Mouse (Mus musculus) gastrocnemius, postnatal 10 days (tissue): ENCODE data around the gene Fdx1. TPM values are rescaled to one million over a fixed set of nuclear protein-coding genes. Genes with fewer than 3 reads are reported as not detected.

Experiments
- DNase-seq: peaks from one replicate; pipeline ENCODE4 v3.0.0; 2021; ENCODE audit warnings: mixed read lengths
- long read RNA-seq, 2 experiments: library from polyadenylated mRNA; stranded (forward); transcript quantifications; one replicate each; pipeline ENCODE4 v2.0.0; 2021
- total RNA-seq, 2 experiments: library from RNA; stranded (reverse); gene quantifications; 2 replicates each; pipeline ENCODE4 v1.2.3; 2021

Fdx1 gene
- 10 to 100 TPM; 36.9 to 43.0 TPM for total RNA-seq
- long read RNA-seq, experiment 1, transcript Fdx1-201 (4 exons, 875 nt), result major isoform, 32 of 35 reads
- long read RNA-seq, experiment 1, partial matches to known transcripts, result 3 of 35 reads
- long read RNA-seq, experiment 1, other reads (novel, unspliced or antisense), result 0 of 35 reads
- long read RNA-seq, experiment 2, transcript Fdx1-201 (4 exons, 875 nt), result major isoform, 36 of 36 reads
- long read RNA-seq, experiment 2, partial matches to known transcripts, result 0 of 36 reads
- long read RNA-seq, experiment 2, other reads (novel, unspliced or antisense), result 0 of 36 reads

DNA sequence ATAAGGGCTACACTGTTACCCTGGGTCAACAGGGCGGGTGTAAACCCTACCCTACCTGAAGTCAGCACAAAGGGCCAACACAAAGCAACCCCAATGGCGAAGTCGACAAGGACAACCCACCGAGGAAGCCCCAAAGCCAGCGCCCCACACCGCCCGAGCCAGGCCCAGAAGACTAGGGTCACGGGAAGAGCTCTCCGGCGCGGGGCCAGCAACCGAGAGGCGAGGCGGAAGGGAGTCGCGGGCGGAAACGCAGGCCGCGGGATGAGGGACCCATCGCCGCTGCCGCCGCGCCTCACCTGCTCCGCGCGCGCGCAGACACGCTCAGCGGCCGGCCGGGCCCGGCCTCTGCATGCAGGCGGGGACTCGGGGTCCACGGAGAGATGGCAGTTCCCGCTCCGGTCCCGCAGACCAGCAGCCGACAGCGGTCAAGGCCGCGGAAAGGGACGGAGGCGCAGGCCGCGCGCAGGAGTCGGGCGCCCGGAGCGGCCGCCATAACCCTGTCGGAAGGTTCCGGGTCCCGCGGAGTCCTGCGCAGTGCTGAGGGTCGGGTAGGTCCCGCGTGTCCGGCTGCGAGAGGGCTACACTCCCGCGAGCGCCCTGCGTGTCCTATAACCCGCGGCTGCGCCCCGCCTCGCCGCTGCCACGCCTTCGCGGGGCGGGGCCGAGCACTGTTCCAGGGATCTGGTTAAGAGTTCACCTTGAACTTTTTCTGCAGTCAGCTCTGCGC is at the start of gene Fdx1:
TSS of gene Fdx1 (minus strand) at position 582 of the 727 bp plus-strand sequence.
- DNase-seq, result peak; percentile 83

DNA sequence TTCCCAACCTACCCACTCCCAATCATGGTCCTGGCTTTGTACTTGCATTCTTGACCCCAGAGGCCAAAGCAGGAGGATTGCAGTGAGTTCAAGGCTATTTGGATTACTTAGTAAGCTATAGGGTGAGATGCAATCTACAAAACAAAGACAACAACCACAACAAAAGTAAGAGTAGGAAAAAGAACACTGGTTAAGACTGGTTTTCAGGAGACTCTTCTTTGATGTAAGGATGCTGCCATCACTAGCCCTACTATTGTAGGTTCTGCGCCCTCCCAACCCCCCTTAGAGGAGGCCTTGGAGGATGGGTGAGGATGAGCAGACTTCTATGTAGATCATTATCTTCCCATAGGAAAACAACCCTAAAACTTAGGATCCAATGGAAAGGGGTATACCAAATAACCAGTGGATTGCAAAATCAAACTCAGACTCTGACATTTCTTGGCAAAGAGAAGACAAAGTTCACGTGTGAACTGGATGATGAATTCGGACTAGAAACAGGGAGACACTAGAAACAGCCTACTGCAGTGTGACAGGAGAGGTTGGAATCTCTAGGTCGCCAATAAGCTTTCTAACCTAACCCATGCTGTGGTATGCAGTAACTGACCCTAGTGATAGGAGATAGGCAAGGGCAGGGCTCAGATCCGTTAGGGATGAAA is 49.6 kb upstream of the Fdx1 start:
- no peak for DNase-seq

DNA sequence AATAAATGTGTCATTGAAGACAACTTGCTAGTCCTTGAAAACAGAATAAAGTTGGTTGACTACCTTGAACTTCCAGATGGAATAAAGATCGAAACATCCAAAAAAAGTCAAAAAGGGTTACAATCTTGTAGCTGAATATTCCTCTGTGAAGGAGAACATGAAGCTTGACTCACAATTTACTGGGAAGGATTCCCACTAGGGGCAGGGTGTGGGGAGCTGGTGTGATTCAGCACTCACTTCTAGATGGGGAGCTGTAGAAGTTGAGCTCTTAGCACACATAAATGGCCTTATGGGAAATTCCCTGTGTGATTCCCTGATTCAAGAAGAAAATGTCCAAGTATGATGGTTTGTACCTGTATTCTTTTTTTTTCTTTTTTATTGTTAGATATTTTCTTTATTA is 49.0 kb upstream of the Fdx1 start:
- DNase-seq, result no peak

DNA sequence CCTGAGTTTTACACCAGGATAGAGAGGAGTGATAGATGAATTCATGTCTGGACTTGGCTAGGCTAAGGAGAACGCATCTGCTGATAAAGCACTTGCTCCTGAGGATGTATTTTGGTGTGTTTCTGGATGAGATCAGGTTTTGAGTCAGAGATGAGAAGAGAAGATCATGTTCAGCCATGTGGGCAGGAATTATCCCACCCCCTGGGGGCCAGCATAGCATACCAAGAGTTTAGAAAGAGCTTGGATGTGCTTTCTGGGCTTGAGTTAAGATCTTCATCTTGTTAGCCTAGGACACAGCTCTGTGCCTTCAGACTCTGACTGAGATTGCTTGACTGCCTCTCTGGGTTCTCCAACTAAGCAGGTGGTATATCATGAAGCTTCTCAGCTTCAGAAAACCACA is 45.2 kb upstream of the Fdx1 start:
- DNase-seq, result no peak

DNA sequence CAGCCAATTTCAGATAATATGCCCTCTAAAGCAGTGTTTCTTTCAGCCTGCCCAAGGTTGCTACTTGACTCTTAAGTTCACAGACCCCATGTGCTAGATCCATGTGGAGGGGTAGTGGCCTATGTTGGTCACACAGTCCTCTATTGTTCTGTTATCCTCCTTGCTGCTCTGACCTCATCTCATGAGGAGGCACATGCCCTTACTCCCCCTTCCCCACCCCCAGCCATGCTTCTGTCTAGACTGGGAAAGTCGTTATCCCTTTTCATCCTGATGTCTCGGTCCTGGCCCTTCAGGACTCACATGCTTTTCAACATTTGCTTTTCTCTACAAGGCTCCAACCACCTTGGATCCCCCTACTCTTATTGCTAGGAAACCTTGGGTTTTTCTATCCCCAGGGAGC is 44.0 kb upstream of the Fdx1 start:
- no peak for DNase-seq

DNA sequence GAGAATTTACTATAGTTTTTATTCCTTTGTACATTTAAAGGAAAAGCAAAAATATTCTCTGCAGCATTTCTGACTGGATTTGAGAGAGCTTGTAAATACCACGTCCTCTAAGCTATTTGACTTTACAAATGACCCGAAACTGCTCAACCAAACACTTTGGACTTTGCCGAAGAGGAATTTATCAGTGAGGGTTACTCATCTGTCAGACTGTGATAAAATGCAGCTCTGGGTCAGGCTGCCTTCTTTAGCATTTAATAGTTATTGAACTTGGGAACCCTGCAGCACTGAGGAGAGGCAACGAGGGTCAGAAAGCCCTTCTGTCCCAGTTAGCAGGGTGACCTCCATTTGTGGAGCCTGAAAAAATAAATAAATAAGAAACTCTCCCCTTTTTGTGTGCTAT is 40.1 kb upstream of the Fdx1 start:
- no peak for DNase-seq

DNA sequence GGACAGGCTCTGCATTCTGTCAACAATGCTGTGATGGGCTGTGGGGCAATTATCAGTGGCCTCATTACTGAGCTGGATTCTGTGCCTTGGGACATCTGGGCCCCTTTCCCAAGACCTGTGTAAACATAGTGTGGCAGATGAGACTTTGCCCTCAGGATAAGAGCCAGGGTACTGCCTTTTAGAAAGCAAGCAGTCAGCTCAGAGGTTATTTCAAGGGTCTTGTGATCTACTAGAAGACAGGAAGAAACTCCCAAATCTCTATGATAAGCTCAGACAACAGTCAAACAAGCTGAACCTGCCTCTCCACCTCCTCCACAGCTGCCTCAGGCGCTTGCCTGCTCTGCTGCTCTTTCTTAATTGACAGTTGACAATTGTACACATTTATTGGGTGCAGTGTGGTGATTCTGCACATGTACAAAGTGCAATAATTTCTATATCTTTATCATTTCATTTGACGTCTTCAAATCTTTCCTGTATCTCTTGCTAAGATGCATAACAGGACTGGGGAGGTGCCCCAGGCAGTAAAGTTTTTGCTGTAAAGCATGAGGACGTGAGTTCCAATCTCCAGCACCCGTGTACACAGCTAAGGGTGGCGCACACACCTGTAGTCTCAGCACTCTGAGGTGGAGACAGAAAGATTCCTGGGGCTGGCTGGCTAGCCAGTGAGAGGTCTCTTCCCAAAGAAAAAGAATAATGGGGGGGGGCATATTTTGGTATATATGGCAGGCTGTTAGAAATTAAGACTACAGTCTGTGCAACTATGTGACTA is 32.2 kb upstream of the Fdx1 start:
- DNase-seq, result no peak

DNA sequence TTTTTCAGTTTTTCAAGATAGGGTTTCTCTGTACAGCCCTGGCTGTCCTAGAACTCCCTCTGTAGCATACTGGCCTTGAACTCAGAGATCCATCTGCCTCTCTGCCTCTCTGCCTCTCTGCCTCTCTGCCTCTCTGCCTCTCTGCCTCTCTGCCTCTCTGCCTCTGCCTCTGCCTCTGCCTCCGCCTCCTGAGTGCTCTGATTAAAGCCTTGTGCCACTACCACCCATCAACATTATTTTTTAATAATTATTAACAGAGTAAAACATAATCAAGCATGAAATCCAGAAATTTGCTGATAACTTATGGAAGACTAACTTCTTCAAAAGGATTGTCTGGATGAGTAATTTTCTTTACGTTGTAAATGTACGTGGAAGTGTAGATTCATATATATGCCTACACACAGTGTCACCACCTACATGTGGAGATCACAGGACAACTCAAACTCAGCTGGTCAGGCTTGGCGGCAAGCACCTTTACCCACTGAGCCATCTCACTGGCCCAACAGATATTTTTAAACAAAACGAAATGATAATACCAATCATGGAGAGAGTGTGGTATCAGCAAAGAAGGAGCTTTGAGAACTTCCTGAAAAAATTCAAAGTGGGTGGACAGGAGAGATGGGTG is 31.4 kb upstream of the Fdx1 start:
- DNase-seq, result no peak

DNA sequence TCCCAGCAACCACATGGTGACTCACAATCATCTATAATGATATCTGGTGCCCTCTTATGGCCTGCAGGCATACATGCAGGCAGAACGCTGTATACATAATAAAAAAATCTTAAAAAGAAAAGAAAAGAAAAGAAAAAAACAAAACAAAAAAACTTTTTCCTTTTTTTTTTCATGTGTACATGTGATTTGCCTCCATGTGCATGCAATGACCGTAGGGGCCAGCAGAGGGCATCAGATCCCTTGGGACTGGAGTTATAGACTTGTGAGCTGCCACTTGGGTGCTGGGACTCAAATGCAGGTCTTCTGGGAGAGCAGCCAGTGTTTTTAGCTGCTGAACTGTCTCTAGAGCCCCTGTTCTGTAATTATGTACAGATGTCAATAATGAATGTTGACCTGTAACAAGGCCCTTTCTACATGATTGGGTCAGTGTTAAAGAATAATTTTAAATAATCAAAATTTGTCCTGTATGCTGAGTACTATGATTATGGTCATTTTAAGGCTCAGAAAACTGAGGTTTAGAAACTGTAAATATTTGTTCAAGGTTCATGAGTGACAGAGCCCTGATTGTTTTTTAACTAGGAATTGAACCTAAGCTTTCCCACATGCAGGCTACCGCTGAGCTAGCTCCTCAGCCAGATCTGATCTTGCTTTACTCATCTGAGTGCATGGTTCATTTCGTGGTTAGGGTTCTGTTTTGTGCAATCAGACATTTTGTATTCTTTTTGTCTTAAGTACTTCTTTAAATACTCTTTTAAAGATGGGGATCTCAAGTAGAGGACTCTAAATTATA is 30.3 kb upstream of the Fdx1 start:
- DNase-seq, result no peak

DNA sequence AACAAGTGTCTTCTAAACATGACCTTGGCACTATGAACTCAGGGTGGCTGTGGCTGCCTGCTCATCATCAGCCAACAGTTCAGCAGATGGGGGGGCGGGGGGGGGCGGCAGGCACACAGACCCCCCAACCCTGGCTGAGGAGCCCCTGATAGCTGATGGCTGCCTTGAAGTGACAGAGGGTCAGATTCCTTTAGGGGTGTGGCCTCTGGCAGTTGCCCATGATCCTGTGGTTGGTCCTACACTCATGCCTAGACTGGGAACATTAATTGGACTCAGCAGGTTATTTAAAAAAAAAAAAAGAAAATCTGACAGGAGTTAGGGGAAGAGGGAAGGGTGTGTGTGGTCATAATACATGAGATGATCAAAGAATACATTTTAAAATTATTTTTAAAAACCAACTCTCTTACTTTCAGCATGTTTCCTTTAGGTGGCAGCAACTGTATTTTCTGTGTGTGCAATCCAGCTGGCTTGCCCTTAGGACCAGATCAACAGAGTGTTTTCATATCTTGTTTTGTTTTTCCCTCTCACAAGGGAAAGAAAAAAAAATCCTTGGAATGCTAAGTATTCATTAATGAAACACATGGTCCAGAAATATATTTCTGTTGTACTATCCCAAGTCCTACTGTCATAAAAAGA is 28.0 kb upstream of the Fdx1 start:
- DNase-seq, result no peak

DNA sequence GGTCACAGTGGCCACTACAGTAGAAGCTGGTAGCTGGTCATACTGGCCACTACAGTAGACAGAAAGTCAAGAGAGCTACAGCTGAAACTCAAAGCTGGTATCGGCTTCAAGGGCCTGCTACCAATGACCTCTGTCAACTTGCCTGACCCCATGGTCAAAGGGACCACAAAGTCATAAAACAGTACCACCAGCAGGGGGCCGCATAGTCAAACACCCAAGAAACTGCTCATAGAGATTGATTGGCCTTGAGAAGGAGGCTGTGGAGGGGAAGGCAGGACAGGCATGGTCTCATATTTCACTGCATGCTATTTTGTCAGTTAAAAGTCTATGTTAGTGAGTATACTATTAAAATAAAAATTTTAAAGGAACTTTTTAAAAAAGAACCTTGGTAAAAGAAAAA is 27.5 kb upstream of the Fdx1 start:
- peak; percentile 30 for DNase-seq

DNA sequence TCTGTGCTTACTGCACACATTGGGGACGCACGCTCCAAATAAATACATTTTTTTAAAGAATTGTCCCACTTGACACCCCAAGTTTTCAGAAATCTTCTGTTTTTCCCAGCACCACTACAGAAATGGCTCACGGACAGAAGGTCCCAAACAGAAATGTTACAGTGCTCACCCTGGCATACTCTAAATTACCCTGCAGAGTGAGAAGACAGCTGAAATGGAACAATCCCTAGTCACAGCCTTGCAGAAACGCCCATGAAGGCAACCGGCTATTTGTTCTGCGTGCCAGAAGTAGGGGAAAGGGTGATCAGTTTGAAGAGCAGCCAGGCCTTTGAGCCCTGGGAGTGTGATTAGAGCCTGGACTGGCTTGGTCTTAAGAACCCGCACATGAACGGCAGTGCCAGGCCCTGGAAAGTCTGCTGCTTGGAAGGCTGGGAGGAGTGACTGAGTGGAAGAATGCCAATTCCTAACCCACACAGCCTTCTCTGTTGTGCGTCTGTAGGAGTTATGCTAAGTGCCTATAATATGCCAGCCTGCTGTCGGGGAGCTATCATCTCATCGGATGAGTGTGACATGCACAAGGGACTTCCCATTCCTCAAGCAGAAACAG is 22.2 kb upstream of the Fdx1 start:
- DNase-seq, result no peak

DNA sequence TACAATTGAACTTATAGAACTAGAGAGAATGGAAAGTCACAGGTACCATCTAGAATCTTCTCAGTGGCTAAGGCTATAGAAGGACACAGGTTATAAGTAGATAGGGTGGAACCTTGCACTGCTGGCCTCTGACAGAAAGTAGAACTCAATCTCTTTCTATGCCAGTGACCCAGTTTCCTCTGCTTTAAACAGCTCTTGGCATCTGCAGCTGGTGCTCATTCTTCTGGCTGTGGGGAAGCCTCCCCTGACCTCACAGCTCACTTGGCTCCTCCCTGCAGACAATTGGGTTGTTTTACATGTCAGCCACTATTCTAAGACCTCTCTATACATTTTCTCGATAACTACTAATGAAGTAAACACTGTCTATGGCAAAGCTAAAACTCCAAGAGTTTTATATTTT is 17.8 kb upstream of the Fdx1 start:
- no peak for DNase-seq

DNA sequence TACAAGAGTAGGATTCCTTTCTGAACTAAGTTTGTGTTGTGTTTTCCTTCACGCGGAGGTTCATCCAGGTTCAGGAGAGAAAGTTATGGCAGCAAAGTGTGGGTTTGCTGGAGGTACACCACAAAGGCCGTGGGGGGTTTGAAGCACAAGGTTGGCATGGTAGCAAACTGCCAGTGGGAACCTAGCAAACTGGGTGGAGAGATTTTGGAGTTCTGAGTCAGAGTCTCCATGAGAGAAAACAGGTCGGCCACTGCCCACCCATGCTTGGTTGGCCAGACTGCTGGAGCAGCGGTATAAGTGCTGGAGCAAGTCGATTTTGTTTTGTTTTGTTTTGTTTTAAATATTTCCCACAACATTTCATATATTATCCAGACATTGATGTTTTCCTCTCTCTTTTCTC is 15.9 kb upstream of the Fdx1 start:
- no peak for DNase-seq

DNA sequence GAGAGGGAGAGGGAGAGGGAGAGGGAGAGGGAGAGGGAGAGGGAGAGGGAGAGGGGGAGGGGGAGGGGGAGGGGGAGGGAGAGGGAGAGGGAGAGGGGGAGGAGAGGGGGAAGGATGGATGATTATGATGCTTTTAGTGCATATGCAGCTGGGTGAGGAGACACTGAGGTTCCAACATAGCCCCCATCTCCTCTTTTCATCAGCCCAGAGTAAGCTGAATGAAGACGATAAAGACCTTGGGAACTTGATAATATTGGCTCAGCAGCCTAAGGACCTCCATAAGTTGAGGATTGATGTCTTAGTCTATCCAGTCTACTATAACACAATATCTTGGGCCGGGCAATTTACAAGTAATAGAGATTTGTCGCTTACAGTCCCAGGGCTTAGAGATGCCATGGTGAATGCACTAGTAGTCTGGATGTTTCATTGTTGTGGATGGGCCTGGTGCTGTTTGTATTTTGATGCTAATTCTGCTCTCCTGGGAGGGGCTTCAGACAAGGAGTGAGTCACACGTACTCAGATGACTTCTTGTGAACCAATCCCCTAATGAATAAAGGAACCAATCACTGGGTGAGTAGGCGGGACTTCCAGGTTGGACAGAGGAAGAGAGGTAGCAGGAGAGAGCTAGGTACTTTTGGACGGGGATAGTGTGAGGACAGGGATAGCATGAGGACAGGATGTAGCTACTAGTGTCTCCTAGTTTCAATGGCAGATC is 15.3 kb upstream of the Fdx1 start:
- no peak for DNase-seq

DNA sequence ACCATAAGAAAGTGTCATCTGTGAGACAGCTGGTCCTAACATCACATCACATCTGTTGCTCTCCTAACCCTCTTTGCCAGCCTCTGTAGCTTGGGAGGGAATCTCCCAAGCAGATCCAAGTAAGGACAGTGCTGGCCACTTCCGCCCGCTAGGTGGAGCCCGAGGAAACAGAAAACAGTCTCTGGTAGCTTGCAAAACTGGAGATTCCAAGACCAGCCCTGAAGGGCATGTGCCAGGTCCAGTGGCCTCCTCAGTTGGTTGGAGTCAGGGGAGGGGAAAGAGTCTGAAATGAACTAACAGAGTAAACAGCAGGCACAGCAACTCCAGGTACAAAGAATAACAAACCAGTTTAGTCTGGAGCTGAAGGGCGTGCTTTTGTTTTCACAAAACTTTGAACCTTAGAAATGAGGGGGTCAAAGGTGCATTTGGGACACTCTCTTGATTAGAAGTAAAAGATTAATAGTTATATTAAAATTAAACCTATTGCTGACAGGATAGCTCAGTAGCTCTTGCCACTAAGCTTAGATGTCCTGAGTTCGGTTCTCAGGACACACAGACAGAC is 14.2 kb upstream of the Fdx1 start:
- DNase-seq, result peak; percentile 87

DNA sequence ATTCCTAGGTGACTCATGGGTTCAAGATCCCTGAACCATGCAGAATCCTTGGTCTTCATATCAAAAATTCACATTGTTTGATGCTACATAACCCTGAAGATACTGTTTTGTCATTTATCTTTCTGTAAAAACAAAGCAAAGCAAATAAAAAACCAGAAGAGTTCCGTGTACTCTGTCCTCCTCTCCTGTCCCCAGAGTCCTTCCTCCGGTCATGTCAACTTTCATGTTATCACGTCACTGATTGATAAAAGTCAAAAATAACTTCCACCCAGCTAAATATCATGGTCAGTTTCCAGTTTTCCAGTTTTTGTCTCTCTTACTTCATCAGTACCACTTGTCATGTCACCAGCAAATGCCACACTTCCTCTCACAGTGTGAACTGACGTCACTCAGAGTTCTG is 11.5 kb upstream of the Fdx1 start:
- DNase-seq, result no peak

DNA sequence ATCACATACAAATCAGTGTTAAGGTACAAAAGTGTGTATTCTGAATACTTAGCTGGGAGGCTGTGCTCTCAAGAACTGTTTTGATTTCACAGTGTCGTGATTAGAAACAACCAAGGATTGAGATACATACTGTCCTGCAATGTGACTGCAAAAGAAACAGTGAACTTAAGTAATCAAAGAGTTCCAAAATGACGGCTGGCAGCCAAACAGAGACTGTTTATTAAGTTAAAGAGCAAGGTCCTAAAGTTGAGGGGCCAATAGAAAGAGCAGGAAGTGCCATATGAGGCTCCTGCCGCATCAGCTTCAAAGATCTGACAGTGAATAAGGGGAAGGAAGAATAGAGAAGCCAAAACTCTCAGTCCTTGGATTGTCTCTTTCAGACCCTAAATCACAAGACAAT is 10.5 kb upstream of the Fdx1 start:
- no peak for DNase-seq

DNA sequence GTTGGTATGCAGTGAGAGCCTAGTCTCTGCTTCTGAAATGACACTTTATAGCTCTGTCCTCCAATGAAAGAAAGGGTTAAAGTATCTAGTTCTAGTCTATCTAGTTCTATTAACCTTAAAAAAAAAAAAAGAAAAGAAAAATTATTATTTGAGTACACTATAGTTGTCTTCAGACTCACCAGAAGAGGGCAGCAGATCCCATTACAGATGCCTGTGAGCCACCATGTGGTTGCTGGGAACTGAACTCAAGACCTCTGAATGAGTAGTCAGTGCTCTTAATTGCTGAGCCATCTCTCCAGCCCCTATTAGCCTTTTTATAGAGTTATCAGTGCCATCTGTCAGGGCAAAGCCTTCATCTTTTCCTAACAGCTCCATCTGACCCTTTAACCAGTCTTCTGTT is 3.0 kb upstream of the Fdx1 start:
- DNase-seq, result no peak

DNA sequence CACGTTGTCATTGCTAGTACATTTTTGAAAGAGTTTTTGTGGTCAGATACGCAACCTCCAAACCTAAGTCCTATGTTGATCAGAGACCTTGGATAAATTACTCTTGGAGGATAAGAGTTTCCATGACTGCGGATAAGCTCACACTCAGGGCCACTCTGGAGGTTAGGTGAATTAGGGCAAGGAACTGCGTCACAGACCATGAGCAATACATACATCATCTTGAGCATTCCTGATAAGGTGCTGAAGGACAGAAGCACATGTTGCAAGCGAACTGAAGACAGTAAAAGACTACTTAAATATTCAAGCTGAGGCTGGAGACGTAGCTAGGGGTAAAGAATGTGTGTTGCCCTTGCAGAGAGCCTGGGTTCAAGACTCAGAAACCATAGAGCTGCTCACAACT is 754 bp upstream of the Fdx1 start:
- no peak for DNase-seq
